Mouse (Mus musculus): ENCODE results near the gene Ddx28.

The Ddx28 gene

DNA sequence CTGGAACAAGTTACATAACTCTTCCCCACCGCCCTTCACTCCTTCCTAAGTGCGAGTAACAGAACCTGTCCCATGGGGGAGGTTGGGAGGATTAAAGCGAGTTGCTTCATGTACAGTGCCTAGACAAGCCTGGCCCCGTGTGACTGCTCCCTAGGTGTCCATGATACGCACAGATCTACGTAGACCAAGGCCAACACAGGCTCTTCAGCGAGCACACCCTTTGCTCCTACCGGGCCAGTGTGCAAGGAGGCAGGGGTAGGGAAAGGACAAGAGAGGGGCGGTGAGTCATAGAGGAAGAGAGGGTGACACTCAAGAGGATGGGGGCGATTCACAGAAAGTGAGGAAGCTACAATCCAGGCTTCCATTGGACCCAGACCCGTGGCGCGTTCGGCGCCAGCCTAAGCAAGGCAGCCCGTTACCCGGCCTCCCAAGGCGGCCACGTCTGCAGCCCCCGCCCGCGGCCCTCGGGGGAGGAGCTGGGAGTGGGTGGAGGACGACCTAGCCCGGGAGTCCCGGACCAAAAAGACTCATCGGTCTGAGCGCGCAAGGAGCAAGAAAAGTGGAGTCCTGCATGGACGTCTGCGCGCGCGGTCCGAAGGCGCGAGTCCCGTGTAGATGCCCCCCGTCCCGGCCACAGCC, 46.3 kb downstream of the Ddx28 start:
- DNase-seq, result peak; percentile 73

DNA sequence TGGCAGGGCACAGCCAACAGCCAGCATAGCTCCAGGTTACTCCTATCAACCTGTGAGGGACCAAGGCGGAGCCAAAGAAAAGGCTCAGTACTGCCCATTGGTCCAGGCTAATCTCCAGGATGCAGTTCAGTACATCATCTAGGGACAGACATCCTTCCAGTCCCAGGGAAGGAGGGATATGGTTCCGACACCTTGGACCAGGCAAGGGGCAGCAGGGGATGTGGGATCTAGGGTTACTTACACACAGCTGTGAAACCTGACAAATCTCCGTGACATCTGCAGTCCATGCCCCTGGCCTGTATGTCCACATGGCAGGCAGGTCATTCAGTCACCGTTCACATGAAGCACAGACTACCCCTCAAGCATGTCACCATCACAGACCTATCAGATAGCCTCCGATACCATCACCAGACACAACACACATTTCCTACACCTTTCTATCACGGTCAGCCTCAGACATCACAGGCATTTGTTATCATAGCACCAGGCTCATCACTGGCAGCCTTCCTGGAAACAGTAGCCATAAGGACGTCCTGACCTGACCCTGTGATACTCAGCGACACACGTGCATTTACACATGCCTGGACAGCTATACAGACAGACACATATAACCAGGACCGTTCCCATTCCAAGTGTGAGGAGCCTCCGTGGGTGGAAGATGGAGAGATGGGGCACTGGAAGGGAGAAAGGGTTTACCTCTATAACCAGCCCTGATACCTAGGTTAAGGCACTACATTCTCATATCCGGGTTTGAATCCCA, 47.0 kb downstream of the Ddx28 start:
- DNase-seq, result no peak

DNA sequence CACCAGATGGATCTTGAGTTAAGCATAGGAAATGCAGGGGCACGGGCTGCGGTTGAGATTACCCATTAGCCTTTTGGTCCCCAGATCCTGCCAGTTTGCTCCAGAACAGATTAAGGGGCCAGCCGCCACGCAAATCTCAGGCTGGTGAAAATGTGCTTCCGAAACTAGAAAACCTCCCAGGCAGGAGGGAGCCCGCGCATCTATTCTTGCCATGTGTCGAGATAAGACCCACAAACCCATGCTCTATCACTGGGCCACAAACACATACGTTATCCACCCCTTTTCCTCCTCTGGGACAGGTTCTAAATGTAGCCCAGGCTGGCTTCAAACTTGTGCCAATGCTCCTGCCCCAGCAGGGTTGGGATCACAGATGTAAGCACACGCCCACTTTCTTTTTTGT, 50.1 kb downstream of the Ddx28 start:
- DNase-seq, result no peak

DNA sequence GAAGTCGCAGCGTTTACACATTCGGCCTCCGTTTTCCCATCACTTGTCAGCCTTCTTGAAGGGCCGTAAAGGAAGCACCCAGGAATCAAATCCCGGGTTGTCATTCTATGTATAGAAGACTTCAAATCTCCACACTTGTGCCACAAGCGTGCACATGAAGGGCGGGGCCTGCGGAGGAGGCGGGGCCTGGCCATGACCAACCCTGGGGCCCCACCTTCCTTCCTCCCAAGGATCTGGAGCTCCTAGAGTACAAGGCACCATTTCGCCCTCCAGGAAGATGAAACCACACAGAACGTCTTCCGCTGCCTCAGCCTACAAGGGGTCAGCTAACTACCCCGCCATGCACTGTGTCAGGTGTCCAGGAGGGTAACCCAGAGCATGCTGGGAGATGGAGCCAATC, 50.6 kb downstream of the Ddx28 start:
- peak; percentile 18 for DNase-seq
